Mouse (Mus musculus) heart, postnatal 0 days (tissue): ENCODE data around the gene Nek11.

Source experiments
- CTCF ChIP-seq: IDR thresholded peaks from 2 replicates; pipeline ENCODE4 v1.5.1; 2016; ENCODE audit warnings: antibody characterized with exemption, control low read depth, low read depth
- EP300 ChIP-seq: IDR thresholded peaks from 2 replicates; pipeline ENCODE4 v1.6.1; 2016; ENCODE audit warnings: antibody characterized with exemption, low read depth

DNA sequence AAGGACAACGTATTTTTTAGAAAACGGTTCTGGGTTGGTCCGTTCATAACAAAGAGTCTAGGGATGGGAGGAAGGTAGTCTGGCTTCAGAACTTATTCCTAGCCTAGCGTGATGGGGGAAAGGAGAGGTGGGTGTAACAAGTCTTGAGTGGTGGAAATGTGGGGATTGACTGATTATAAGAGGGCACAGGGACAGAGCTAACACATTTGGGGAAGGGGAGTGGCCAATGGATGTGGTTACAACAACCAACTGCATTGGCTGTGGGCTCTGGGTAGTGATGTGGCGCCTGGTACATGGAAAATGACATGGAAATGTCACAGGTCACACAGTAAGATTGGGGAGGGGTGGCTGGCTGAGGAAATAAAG is 263.3 kb downstream of the Nek11 start:
- TF ChIP-seq CTCF (no peak), EP300 (no peak)
